Mouse (Mus musculus) embryonic facial prominence, embryonic 15.5 days (tissue): ENCODE results near the gene Pnpla2. TPM values are rescaled to one million over a fixed set of nuclear protein-coding genes. Genes with fewer than 3 reads are reported as not detected.

Experiments
- ATAC-seq: fragments of 200-750 bp; cut with Nextera tagmentation; 2 replicates; pipeline ENCODE4 v1.8.0; 2017; ENCODE audit warnings: low read depth, moderate TSS enrichment; ENCODE audit not compliant: insufficient number of reproducible peaks, low FRiP score, low TSS enrichment
- H3K27ac ChIP-seq: fragments of 300-500 bp; sonication (generic); replicated peaks from 2 replicates; pipeline ENCODE4 v1.5.1; 2015; ENCODE audit warnings: mild to moderate bottlenecking, inconsistent platforms
- H3K27me3 ChIP-seq: fragments of 300-500 bp; sonication (generic); 2 replicates; pipeline ENCODE4 v1.6.1; 2015; ENCODE audit warnings: inconsistent platforms
- H3K36me3 ChIP-seq: fragments of 300-500 bp; sonication (generic); 2 replicates; pipeline ENCODE4 v1.6.1; 2015; ENCODE audit warnings: mild to moderate bottlenecking, inconsistent platforms
- H3K4me1 ChIP-seq: fragments of 300-500 bp; sonication (generic); 2 replicates; pipeline ENCODE4 v1.6.1; 2015; ENCODE audit warnings: inconsistent platforms
- H3K4me2 ChIP-seq: fragments of 300-500 bp; sonication (generic); replicated peaks from 2 replicates; pipeline ENCODE4 v1.6.1; 2015; ENCODE audit warnings: mild to moderate bottlenecking, inconsistent platforms
- H3K4me3 ChIP-seq: fragments of 300-500 bp; sonication (generic); replicated peaks from 2 replicates; pipeline ENCODE4 v1.5.1; 2015; ENCODE audit warnings: mild to moderate bottlenecking, inconsistent platforms
- H3K9ac ChIP-seq: fragments of 300-500 bp; sonication (generic); 2 replicates; pipeline ENCODE4 v1.6.1; 2015; ENCODE audit warnings: inconsistent platforms
- H3K9me3 ChIP-seq: fragments of 300-500 bp; sonication (generic); replicated peaks from 2 replicates; pipeline ENCODE4 v1.6.1; 2016; ENCODE audit warnings: inconsistent platforms
- WGBS: fragments of 180-500 bp; shearing (Covaris S2); methylation state at CpG from one replicate; pipeline ENCODE4 v1.1.7; 2015; 5-methylcytosine and 5-hydroxymethylcytosine counted together
- polyA plus RNA-seq: library from polyadenylated mRNA; unstranded; fragments of >200 nt; fragmentation: Nextera tagmentation; extraction: Ambion mirVana; gene quantifications from 2 replicates; pipeline ENCODE4 v1.2.1, GENCODE M21; 2015

Pnpla2 gene
- polyA plus RNA-seq, 1 experiment from 2014 or later: 27.9 TPM

DNA sequence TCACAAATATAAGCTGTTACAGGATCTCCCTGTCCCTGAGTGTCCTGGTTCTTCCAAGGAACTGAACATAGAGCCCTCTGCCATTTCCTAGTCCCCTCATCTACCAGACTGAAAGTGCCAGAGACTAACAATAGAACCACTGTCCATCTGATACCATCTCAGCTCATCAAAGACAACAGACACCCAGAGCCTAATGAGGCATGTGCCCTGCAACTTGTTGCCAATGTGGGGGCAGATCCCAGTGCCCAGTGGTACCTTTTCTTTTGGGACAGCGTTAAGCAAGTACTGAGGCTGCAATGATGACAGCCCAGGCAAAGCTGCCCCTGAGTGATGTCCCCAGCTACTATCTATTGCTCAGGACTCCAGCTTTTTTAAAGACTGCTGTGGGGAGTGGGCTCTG, 31.2 kb downstream of the Pnpla2 start:
- Histone ChIP-seq H3K27me3 (peaks cover 20% of the 10 kb centered on the region), H3K9me3 (no peaks in the 10 kb centered on the region), H3K4me2 (no peak overlapping the region), H3K36me3 (peaks cover 4% of the 10 kb centered on the region; the same call in 1 of the 2 replicates), H3K9ac (no peak overlapping the region), H3K4me3 (no peak overlapping the region), H3K4me1 (peaks cover 21% of the 10 kb centered on the region), H3K27ac (no peak overlapping the region)
- no peak for ATAC-seq
- WGBS: 90% methylated on average over 1 of the region's 1 CpGs

DNA sequence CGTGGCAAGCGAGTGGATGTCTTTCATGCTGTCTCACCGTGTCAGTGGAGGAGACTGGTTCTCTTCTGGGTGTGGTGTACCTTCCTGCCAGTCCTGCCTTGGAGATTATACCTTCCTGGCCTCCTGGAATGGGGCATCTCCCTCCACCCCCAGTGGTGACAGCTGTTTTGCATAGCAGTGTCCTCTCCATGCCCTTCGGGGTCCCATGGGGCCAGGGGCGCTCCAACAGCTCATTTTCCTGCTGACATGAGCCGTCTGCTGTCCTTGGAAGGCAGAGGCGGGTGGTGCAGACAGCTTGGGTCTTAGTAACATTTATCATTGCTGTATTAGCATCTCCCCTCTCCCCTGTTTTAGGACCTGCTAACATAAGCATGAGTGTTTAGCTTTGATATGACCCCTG, 32.1 kb downstream of the Pnpla2 start:
- H3K9ac ChIP-seq: no peak overlapping the region
- no peak overlapping the region for H3K4me3 ChIP-seq
- 71% methylated on average over 7 of the region's 7 CpGs for WGBS
- H3K36me3 ChIP-seq: peaks cover 12% of the 10 kb centered on the region; the same call in 1 of the 2 replicates
- ATAC-seq: no peak
- H3K4me2 ChIP-seq: no peak overlapping the region
- H3K9me3 ChIP-seq: no peaks in the 10 kb centered on the region
- H3K4me1 ChIP-seq: peaks cover 12% of the 10 kb centered on the region
- H3K27ac ChIP-seq: no peak overlapping the region
- H3K27me3 ChIP-seq: peaks cover 11% of the 10 kb centered on the region

DNA sequence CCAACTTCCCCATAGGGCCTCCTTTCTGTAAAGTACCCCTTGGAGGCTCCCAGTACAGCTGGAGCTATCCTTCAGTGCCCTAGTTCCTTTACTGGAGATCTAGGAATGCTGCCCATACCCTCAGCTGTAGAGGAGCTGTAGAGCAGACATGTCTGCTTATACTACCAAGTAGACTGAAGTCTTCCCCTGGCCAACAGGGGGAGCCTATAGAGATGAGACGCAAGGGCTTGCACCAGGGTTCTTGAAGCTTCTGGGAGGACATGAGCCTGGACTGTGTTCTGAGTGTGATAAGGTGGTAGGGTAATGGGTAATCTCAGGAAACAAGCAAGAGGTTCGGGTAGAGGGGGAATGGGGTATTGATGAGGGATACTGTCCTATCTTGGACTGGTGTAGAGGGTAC, 36.2 kb downstream of the Pnpla2 start:
- 86% methylated on average over 2 of the region's 2 CpGs for WGBS
- no peak overlapping the region for H3K4me2 ChIP-seq
- no peaks in the 10 kb centered on the region for H3K9me3 ChIP-seq
- no peaks in the 10 kb centered on the region for H3K27me3 ChIP-seq
- no peak overlapping the region for H3K27ac ChIP-seq
- ATAC-seq: no peak
- no peak overlapping the region for H3K9ac ChIP-seq
- H3K4me3 ChIP-seq: no peak overlapping the region
- H3K4me1 ChIP-seq: no peaks in the 10 kb centered on the region
- peaks cover 30% of the 10 kb centered on the region for H3K36me3 ChIP-seq

DNA sequence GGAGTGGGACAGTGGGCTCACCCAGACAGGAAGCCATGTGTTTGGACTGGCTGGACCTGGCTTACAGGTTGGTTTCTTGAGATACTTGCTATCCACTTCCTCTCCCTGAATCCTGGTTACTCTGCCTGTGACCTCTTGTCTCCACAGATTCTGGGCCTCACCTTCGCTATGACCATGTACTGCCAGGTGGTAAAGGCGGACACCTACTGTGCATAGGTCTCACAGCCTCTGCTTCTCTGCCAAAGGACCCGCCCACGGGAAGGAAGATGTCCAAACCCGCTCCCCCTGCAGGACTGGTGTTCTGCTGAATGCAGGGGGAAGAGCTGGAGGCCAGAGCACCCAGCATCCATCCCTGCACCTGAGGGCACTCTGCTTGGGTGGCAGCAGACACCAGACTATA, 37.7 kb downstream of the Pnpla2 start:
- Histone ChIP-seq H3K4me3 (no peak overlapping the region), H3K27ac (no peak overlapping the region), H3K4me2 (no peak overlapping the region), H3K36me3 (peaks cover 30% of the 10 kb centered on the region), H3K27me3 (no peaks in the 10 kb centered on the region), H3K9ac (no peak overlapping the region), H3K4me1 (no peaks in the 10 kb centered on the region), H3K9me3 (no peaks in the 10 kb centered on the region)
- ATAC-seq: no peak
- 86% methylated on average over 5 of the region's 5 CpGs for WGBS

DNA sequence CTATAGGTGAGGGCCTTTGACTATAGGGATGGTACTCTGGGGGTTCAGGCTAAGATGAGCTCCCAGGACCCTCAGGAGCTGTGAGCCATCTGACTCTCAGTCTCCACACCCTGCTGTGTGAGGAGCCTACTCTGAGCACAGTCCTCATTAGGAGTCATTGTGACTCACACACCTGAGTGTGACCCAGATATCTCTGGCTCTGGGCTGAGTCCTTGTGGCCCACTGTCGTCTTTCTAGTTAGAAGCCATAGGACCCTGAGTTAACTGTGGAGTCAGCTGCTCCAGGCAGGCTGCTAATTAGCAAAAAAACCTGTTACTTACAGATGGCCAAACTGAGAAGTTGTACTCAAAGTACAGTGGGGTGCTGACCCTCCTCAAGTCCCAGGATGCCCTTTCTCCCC, 38.7 kb downstream of the Pnpla2 start:
- H3K27me3 ChIP-seq: no peaks in the 10 kb centered on the region
- no peak for ATAC-seq
- no peak overlapping the region for H3K9ac ChIP-seq
- H3K36me3 ChIP-seq: peaks cover 32% of the 10 kb centered on the region
- H3K4me3 ChIP-seq: no peak overlapping the region
- no peaks in the 10 kb centered on the region for H3K4me1 ChIP-seq
- H3K4me2 ChIP-seq: no peak overlapping the region
- no peaks in the 10 kb centered on the region for H3K9me3 ChIP-seq
- H3K27ac ChIP-seq: no peak overlapping the region
- WGBS: 88% methylated on average over 1 of the region's 1 CpGs

DNA sequence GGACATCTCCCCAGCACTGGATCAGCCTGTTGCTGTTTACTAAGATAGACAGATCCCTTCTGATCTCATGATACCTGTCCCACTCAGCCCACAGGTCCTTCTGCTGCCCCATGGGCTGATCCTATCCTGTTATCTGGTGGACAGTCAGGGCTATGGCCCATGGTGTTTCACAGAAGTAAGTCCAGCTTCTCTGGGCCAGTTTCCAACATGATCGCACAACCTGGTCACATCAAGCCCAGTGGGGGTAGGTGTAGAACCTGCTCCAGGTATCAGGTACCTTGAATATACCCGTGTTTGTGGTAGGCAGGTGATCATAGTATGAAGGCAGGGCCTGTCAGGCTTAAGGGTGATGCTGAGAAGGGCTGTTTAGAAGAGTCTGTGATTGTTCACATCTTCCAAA, 40.4 kb downstream of the Pnpla2 start:
- no peak overlapping the region for H3K4me2 ChIP-seq
- no peaks in the 10 kb centered on the region for H3K9me3 ChIP-seq
- H3K9ac ChIP-seq: no peak overlapping the region
- WGBS: 84% methylated on average over 2 of the region's 2 CpGs
- H3K4me1 ChIP-seq: no peaks in the 10 kb centered on the region
- ATAC-seq: no peak
- no peaks in the 10 kb centered on the region for H3K27me3 ChIP-seq
- peaks cover 41% of the 10 kb centered on the region for H3K36me3 ChIP-seq
- H3K27ac ChIP-seq: no peak overlapping the region
- H3K4me3 ChIP-seq: no peak overlapping the region

DNA sequence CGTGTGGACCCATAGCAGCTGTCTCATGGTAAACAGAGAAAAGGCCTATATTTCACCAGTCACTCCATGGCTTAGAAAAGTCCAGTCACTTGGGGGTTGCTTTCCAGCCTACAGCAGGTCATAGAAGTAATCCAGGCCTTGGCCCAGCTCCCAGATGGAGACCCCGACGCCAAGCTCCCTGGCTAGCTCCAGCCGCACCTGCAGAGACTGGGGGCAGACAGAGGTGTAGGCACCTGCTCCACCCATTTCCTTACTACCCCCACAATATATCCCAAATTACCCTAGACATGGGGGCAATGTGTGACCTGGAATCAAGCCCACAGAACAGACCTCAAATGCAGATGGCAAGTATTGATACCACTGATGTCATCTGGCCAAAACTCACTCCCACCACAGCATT, 40.9 kb downstream of the Pnpla2 start:
- 87% methylated on average over 4 of the region's 4 CpGs for WGBS
- no peak for ATAC-seq
- H3K9me3 ChIP-seq: no peaks in the 10 kb centered on the region
- H3K27me3 ChIP-seq: no peaks in the 10 kb centered on the region
- H3K4me1 ChIP-seq: no peaks in the 10 kb centered on the region
- peaks cover 40% of the 10 kb centered on the region for H3K36me3 ChIP-seq
- no peak overlapping the region for H3K4me2 ChIP-seq
- no peak overlapping the region for H3K27ac ChIP-seq
- no peak overlapping the region for H3K9ac ChIP-seq
- no peak overlapping the region for H3K4me3 ChIP-seq

DNA sequence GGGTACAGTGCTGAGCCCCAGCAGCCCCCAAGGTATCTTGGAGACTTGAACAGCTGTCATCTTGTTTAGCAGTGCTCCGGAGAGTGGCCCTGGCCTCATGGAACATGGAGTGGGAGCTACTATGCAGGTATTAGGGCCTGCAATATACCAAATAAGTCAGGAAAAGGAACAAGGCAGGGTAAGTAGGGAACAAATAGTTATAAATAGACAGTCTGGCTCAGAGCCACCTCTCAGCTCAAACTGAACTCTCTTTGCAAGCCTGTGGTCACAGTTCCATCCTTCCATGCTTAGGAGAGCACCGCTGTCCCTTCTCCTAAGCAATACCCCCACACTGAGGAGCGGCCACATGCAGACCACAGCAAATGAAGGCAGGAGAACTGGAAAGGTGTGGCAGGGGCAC, 42.6 kb downstream of the Pnpla2 start:
- Histone ChIP-seq H3K9ac (no peak overlapping the region), H3K27ac (no peak overlapping the region), H3K4me2 (no peak overlapping the region), H3K4me3 (no peak overlapping the region), H3K27me3 (no peaks in the 10 kb centered on the region), H3K4me1 (no peaks in the 10 kb centered on the region), H3K9me3 (no peaks in the 10 kb centered on the region), H3K36me3 (peaks cover 37% of the 10 kb centered on the region)
- no peak for ATAC-seq
- WGBS: 86% methylated on average over 3 of the region's 3 CpGs

DNA sequence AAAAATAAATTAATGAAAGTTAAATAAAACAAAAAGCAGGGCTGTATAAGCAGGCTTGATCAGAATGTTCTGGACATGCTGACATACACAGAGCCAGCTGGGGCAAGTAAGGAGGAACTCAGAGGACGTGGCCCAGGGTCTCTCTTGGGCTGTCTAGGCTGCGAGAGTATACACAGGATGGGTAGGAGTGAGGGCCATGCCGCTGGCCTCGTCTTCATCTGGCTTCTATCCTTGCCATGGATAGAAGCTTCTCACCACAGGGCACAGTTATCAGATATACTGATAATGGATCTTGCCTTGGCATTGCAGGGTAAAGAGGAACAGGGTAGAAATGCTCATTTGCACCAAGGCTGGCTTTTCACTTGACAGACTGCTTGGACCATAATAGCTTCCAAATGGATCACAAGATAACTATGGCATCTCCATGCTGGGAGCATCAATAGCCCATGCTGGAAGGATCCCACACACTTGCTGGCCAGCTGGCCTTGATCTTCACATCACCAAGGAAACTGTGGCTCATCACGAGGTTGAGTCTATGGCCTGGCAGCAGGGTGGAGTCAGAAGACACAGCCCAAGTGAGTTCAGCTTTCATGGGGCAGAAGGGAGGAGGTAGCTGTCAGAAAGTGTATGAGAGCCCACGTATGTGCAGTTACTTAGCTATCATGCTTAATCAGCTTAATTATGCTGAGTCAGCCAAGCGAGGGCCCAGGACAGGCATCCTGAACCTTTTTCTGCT, 47.0 kb downstream of the Pnpla2 start:
- H3K9ac ChIP-seq: no peak overlapping the region
- peaks cover 27% of the 10 kb centered on the region for H3K36me3 ChIP-seq
- WGBS: 80% methylated on average over 7 of the region's 7 CpGs
- no peak overlapping the region for H3K4me2 ChIP-seq
- no peaks in the 10 kb centered on the region for H3K4me1 ChIP-seq
- no peak overlapping the region for H3K27ac ChIP-seq
- H3K9me3 ChIP-seq: no peaks in the 10 kb centered on the region
- H3K4me3 ChIP-seq: no peak overlapping the region
- no peak for ATAC-seq
- no peaks in the 10 kb centered on the region for H3K27me3 ChIP-seq

DNA sequence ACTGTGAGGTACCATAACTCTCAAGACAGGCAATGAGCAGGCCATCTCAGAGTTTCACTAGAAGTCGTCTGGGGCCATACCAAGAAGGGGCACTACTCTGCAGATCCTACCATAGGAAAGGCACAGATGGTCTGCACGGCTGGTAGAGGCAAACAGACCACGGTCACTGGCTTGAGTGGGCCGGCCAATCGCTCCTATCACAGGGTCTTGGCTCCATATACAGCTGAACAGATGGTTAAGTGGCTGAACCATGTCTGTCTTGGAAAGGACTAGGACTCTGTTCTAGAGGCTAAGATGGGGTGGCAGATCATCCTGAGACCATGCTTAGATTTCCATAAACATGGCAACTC, 47.5 kb downstream of the Pnpla2 start:
- H3K27me3 ChIP-seq: no peaks in the 10 kb centered on the region
- no peak overlapping the region for H3K4me3 ChIP-seq
- no peak overlapping the region for H3K27ac ChIP-seq
- H3K4me1 ChIP-seq: no peaks in the 10 kb centered on the region
- no peak overlapping the region for H3K9ac ChIP-seq
- no peak overlapping the region for H3K4me2 ChIP-seq
- ATAC-seq: no peak
- H3K9me3 ChIP-seq: no peaks in the 10 kb centered on the region
- WGBS: 95% methylated on average over 5 of the region's 5 CpGs
- H3K36me3 ChIP-seq: peaks cover 27% of the 10 kb centered on the region

DNA sequence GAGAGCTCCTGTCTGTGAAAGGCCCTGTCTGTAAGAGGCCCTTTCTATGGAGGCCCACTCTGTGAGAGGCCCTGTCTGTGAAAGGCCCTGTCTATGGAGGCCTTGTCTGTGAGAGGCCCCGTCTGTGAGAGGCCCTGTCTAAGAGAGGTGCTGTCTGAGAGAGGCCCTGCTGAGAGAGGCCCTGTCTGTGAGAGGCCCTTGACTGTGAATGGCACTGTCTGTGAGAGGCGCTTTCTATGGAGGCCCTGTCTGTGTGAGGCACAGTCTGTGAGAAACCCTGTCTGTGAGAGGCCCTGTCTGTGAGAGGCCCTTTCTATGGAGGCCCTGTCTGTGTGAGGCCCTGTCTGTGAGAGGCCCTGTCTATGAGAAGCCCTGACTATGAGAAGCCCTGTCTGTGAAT, 51.3 kb downstream of the Pnpla2 start:
- no peaks in the 10 kb centered on the region for H3K27me3 ChIP-seq
- H3K9me3 ChIP-seq: no peaks in the 10 kb centered on the region
- no peaks in the 10 kb centered on the region for H3K4me1 ChIP-seq
- no peak for ATAC-seq
- no peak overlapping the region for H3K4me3 ChIP-seq
- H3K4me2 ChIP-seq: no peak overlapping the region
- H3K9ac ChIP-seq: no peak overlapping the region
- 83% methylated on average over 2 of the region's 2 CpGs for WGBS
- H3K27ac ChIP-seq: no peak overlapping the region
- H3K36me3 ChIP-seq: peaks cover 34% of the 10 kb centered on the region

DNA sequence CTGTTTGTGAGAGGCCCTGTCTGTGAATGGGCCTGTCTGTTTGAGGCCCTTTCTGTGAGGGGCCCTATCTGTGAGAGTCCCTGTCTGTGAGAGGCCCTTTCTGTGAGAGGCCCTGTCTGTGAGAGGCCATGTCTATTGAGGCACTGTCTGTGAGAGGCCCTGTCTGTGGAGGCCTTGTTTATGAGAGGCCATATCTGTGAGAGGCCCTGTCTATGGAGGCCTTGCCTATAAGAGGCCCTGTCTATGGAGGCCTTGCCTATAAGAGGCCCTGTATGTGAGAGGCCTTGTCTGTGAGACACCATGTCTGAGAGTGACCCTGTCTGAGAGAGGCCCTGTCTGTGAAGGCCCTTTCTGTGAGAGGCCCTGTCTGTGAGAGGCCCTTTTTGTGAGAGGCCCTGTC, 53.2 kb downstream of the Pnpla2 start:
- no peak overlapping the region for H3K4me2 ChIP-seq
- no peaks in the 10 kb centered on the region for H3K9me3 ChIP-seq
- no peak overlapping the region for H3K4me3 ChIP-seq
- no peak overlapping the region for H3K9ac ChIP-seq
- H3K27ac ChIP-seq: no peak overlapping the region
- no peaks in the 10 kb centered on the region for H3K4me1 ChIP-seq
- peaks cover 30% of the 10 kb centered on the region for H3K36me3 ChIP-seq
- ATAC-seq: no peak; the same call in 1 of the 2 replicates
- H3K27me3 ChIP-seq: no peaks in the 10 kb centered on the region
